ENCODE assay signal across 23 mouse cellular contexts in genomic region chrX:52109663-52110062, GRCm38 (mm10). TPM values are rescaled to one million over a fixed set of nuclear protein-coding genes. Genes with fewer than 3 reads are reported as not detected.
DNase-seq lines count a peak whose midpoint lies in the region; ATAC-seq and TF ChIP-seq lines count a peak whose summit lies in the region.
"Had no signal": no experiment of that assay in that cellular context is flagged by ENCODE, and none has a peak within 500 bp of the region (broad histone marks: within the 10 kb centered on the region; RNA-seq: fewer than 3 reads in every experiment).

No protein-coding gene starts in this region.

- H3K36me3 ChIP-seq in kidney, adult 2 months (ENCODE audit: control insufficient read depth, insufficient read depth, low read length), result no peaks in the 10 kb centered on the region
- no peaks in the 10 kb centered on the region for H3K36me3 ChIP-seq in midbrain, embryonic 10.5 days
- H3K36me3 ChIP-seq in midbrain, embryonic 13.5 days, result no peaks in the 10 kb centered on the region
- H3K36me3 ChIP-seq: embryonic facial prominence, embryonic 15.5 days; forebrain, embryonic 15.5 days; heart, embryonic 10.5 days; hindbrain, embryonic 15.5 days; stomach, embryonic 15.5 days had no signal

- peaks cover 13% of the 10 kb centered on the region for H3K4me1 ChIP-seq in kidney, adult 2 months (ENCODE audit: control insufficient read depth, insufficient read depth, low read length)
- peaks cover 18% of the 10 kb centered on the region for H3K4me1 ChIP-seq in midbrain, embryonic 10.5 days
- peaks cover 3% of the 10 kb centered on the region; the same call in 1 of the 2 replicates for H3K4me1 ChIP-seq in midbrain, embryonic 13.5 days (replicated peaks)
- H3K4me1 ChIP-seq: embryonic facial prominence, embryonic 15.5 days; heart, embryonic 10.5 days; hindbrain, embryonic 15.5 days; stomach, embryonic 15.5 days had no signal

- H3K9me3 ChIP-seq in midbrain, embryonic 10.5 days (replicated peaks), result no peaks in the 10 kb centered on the region
- no peaks in the 10 kb centered on the region for H3K9me3 ChIP-seq in midbrain, embryonic 13.5 days
- H3K9me3 ChIP-seq: embryonic facial prominence, embryonic 15.5 days; forebrain, embryonic 15.5 days; heart, embryonic 10.5 days; hindbrain, embryonic 15.5 days; stomach, embryonic 15.5 days had no signal

- DNase-seq in cerebellum, postnatal 14 days, result peak; percentile 35 to 43
- peak; percentile 42 for DNase-seq in kidney, adult 2 months
- DNase-seq in kidney, postnatal 4 days, result no peak
- no peak for DNase-seq in midbrain, embryonic 10.5 days (ENCODE audit: low spot score)
- DNase-seq in brain, embryonic 14.5 days (ENCODE audit: low read depth), result peak; percentile 38
- no peak for DNase-seq in heart, postnatal 10 days
- DNase-seq: adrenal gland, postnatal 36 days; cerebellum, adult 11-12 months; cerebellum, postnatal 36 days; gastrocnemius, postnatal 10 days; lung, postnatal 4 days; right cerebral cortex, adult 18-20 months; right cerebral cortex, postnatal 4 days; thymus, postnatal 4 days had no signal

- TF ChIP-seq POLR2A in kidney, adult 2 months (IDR thresholded peaks at IDR 0.05; ENCODE audit: low read depth, low read length), result no peak
- no peak for TF ChIP-seq POLR2A in brain, embryonic 14.5 days (IDR thresholded peaks at IDR 0.05; ENCODE audit: borderline replicate concordance, extremely low read depth, insufficient read depth, insufficient read length, poor library complexity, severe bottlenecking)

- H3K27me3 ChIP-seq in kidney, adult 2 months (replicated peaks; ENCODE audit: control insufficient read depth, insufficient read depth, low read length), result no peaks in the 10 kb centered on the region
- H3K27me3 ChIP-seq in midbrain, embryonic 10.5 days (ENCODE audit: low read depth, poor library complexity, severe bottlenecking), result peaks cover 8% of the 10 kb centered on the region; the same call in 1 of the 2 replicates
- H3K27me3 ChIP-seq in midbrain, embryonic 13.5 days, result no peaks in the 10 kb centered on the region
- H3K27me3 ChIP-seq: forebrain, embryonic 15.5 days; hindbrain, embryonic 15.5 days; stomach, embryonic 15.5 days had no signal

- peak overlapping the region; percentile 86 for H3K27ac ChIP-seq in kidney, adult 2 months (ENCODE audit: insufficient read depth, low read depth, low read length)
- peak overlapping the region; percentile 38 for H3K27ac ChIP-seq in midbrain, embryonic 10.5 days (replicated peaks)
- no peak overlapping the region for H3K27ac ChIP-seq in midbrain, embryonic 13.5 days
- H3K27ac ChIP-seq: embryonic facial prominence, embryonic 15.5 days; forebrain, embryonic 15.5 days; heart, embryonic 10.5 days; hindbrain, embryonic 15.5 days; stomach, embryonic 15.5 days had no signal

- H3K4me2 ChIP-seq in midbrain, embryonic 13.5 days (replicated peaks), result no peak overlapping the region
- H3K4me2 ChIP-seq: embryonic facial prominence, embryonic 15.5 days; forebrain, embryonic 15.5 days; hindbrain, embryonic 15.5 days; stomach, embryonic 15.5 days had no signal

- H3K9ac ChIP-seq in midbrain, embryonic 13.5 days (replicated peaks), result no peak overlapping the region
- H3K9ac ChIP-seq: embryonic facial prominence, embryonic 15.5 days; forebrain, embryonic 15.5 days; hindbrain, embryonic 15.5 days; stomach, embryonic 15.5 days had no signal

- intact Hi-C loops in heart, postnatal 10 days (cut with DNase I), result no loop called here

- 6% methylated on average over 2 of the region's 2 CpGs for WGBS in kidney, adult 2 months
- WGBS in midbrain, embryonic 10.5 days, result 62% methylated on average over 2 of the region's 2 CpGs
- WGBS in midbrain, embryonic 13.5 days, result 51% methylated on average over 2 of the region's 2 CpGs

- TF ChIP-seq CTCF in kidney, adult 2 months (conservative IDR thresholded peaks at IDR 0.05; ENCODE audit: insufficient read depth, insufficient read length, low read depth, low read length), result no peak
- no peak for TF ChIP-seq CTCF in brain, embryonic 14.5 days (IDR thresholded peaks at IDR 0.05; ENCODE audit: borderline replicate concordance, extremely low read depth, insufficient read depth, insufficient read length)

- no peak overlapping the region for H3K4me3 ChIP-seq in kidney, adult 2 months (ENCODE audit: insufficient read depth, low read depth, low read length)
- H3K4me3 ChIP-seq in midbrain, embryonic 10.5 days, result no peak overlapping the region
- H3K4me3 ChIP-seq in midbrain, embryonic 13.5 days (replicated peaks), result no peak overlapping the region
- H3K4me3 ChIP-seq: embryonic facial prominence, embryonic 15.5 days; forebrain, embryonic 15.5 days; heart, embryonic 10.5 days; hindbrain, embryonic 15.5 days; stomach, embryonic 15.5 days had no signal

- ATAC-seq in cerebellum, adult (ENCODE audit: insufficient number of reproducible peaks, low FRiP score, low TSS enrichment), result no peak
- ATAC-seq in midbrain, embryonic 13.5 days, result no peak
- ATAC-seq: forebrain, embryonic 15.5 days; intestine, embryonic 16.5 days had no signal

RNA-seq across cellular contexts. Expression of gene Gpc4, which starts 55.4 kb away (rescaled TPM):
- polyA plus RNA-seq in kidney, adult 2 months (2012; rRNA removed), result 97.7 and 98.0 TPM in 2 replicates
- polyA plus RNA-seq in midbrain, embryonic 10.5 days (2016; fragmentation: Nextera tagmentation; extraction: Ambion mirVana), result 26.3 and 27.1 TPM in 2 replicates
- 11.2 and 13.3 TPM in 2 replicates for polyA plus RNA-seq in midbrain, embryonic 13.5 days (2015; fragmentation: Nextera tagmentation; extraction: Ambion mirVana)
- 15.2 and 19.5 TPM in 2 replicates for polyA plus RNA-seq in brain, embryonic 14.5 days (2012; rRNA removed)
- total RNA-seq in heart, postnatal 10 days (2021), result 10 to 100 TPM; 51.6 to 55.4 TPM
- total RNA-seq: granulocyte monocyte progenitor cell, adult 5-6 weeks had no signal

Comparison
In these comparisons a context has a peak if more than half of its experiments do, and no peak if none do; other contexts are left out.
1. DNase-seq: peak in cerebellum, postnatal 14 days (2 of 2), kidney, adult 2 months (single experiment) and brain, embryonic 14.5 days (single experiment); none in kidney, postnatal 4 days (0 of 2), midbrain, embryonic 10.5 days (single experiment) and heart, postnatal 10 days (0 of 2).